In the genomic region with DNA sequence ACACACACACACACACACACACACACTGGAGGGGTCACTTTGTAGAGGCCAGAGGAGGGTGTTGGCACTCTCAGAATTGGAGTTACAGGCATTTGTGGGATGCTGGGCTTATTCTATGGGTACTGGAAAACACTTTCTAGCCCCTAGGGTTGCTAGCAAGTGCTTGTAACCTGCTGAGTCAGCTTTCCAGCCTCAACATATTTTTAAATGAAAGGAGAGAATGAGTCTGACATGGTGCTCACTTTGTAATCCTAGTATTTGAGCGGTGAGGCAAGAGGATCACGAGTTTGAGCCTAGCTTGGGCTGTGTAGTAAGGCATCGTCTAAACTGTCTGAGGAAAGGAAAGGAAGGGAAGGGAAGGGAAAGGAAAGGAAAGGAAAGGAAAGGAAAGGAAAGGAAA, we compare ENCODE assay signal across 21 mouse cellular contexts. TPM values are rescaled to one million over a fixed set of nuclear protein-coding genes. Genes with fewer than 3 reads are reported as not detected.
DNase-seq lines count a peak whose midpoint lies in the region; ATAC-seq and TF ChIP-seq lines count a peak whose summit lies in the region.
"Had no signal": no experiment of that assay in that cellular context is flagged by ENCODE, and none has a peak within 500 bp of the region (broad histone marks: within the 10 kb centered on the region; RNA-seq: fewer than 3 reads in every experiment).

No protein-coding gene starts in this region.

- no peak for TF ChIP-seq CTCF in bone marrow macrophage, adult 2 months (IDR thresholded peaks at IDR 0.05; ENCODE audit: low read depth, low read length)

- TF ChIP-seq POLR2A in bone marrow macrophage, adult 2 months (IDR thresholded peaks at IDR 0.05; ENCODE audit: borderline replicate concordance, low read depth, low read length): no peak

- peaks cover 5% of the 10 kb centered on the region; the same call in 1 of the 2 replicates for H3K4me1 ChIP-seq in midbrain, embryonic 11.5 days (ENCODE audit: control insufficient read depth, insufficient read depth, low read length)
- H3K4me1 ChIP-seq in midbrain, embryonic 14.5 days (ENCODE audit: control insufficient read depth, insufficient read depth, low read length): peaks cover 4% of the 10 kb centered on the region; the same call in 1 of the 2 replicates
- H3K4me1 ChIP-seq in bone marrow macrophage, adult 2 months (ENCODE audit: control insufficient read depth, insufficient read depth, low read length): peaks cover 26% of the 10 kb centered on the region
- H3K4me1 ChIP-seq: embryonic facial prominence, embryonic 13.5 days; forebrain, embryonic 15.5 days had no signal

- WGBS in midbrain, embryonic 11.5 days: 82% methylated on average over 3 of the region's 3 CpGs
- 75% methylated on average over 3 of the region's 3 CpGs for WGBS in midbrain, embryonic 14.5 days

- H3K9me3 ChIP-seq in midbrain, embryonic 11.5 days (ENCODE audit: control insufficient read depth, low read length): no peaks in the 10 kb centered on the region
- no peaks in the 10 kb centered on the region for H3K9me3 ChIP-seq in midbrain, embryonic 14.5 days (ENCODE audit: control insufficient read depth, low read length)
- H3K9me3 ChIP-seq: embryonic facial prominence, embryonic 10.5 days; embryonic facial prominence, embryonic 13.5 days; forebrain, embryonic 12.5 days; forebrain, embryonic 15.5 days; heart, embryonic 13.5 days; hindbrain, embryonic 12.5 days; hindbrain, embryonic 15.5 days had no signal

- no peak overlapping the region for H3K4me2 ChIP-seq in midbrain, embryonic 11.5 days
- H3K4me2 ChIP-seq in midbrain, embryonic 14.5 days (ENCODE audit: low read length): no peak overlapping the region
- H3K4me2 ChIP-seq: embryonic facial prominence, embryonic 13.5 days; forebrain, embryonic 12.5 days; forebrain, embryonic 15.5 days; hindbrain, embryonic 12.5 days; hindbrain, embryonic 15.5 days had no signal

- H3K9ac ChIP-seq in midbrain, embryonic 11.5 days (ENCODE audit: low read length): no peak overlapping the region
- H3K9ac ChIP-seq in midbrain, embryonic 14.5 days (replicated peaks; ENCODE audit: low read length): no peak overlapping the region
- H3K9ac ChIP-seq: embryonic facial prominence, embryonic 13.5 days; forebrain, embryonic 12.5 days; forebrain, embryonic 15.5 days; heart, embryonic 13.5 days; hindbrain, embryonic 12.5 days; hindbrain, embryonic 15.5 days had no signal

- no peaks in the 10 kb centered on the region for H3K27me3 ChIP-seq in midbrain, embryonic 11.5 days (ENCODE audit: control insufficient read depth, insufficient read depth, low read length)
- no peaks in the 10 kb centered on the region for H3K27me3 ChIP-seq in midbrain, embryonic 14.5 days (ENCODE audit: control insufficient read depth, insufficient read depth, low read length)
- H3K27me3 ChIP-seq: embryonic facial prominence, embryonic 13.5 days; forebrain, embryonic 12.5 days; forebrain, embryonic 15.5 days; heart, embryonic 13.5 days; hindbrain, embryonic 12.5 days; hindbrain, embryonic 15.5 days had no signal

- H3K4me3 ChIP-seq in midbrain, embryonic 11.5 days (ENCODE audit: low read depth, low read length): no peak overlapping the region
- no peak overlapping the region for H3K4me3 ChIP-seq in midbrain, embryonic 14.5 days (replicated peaks; ENCODE audit: low read depth, low read length)
- no peak overlapping the region for H3K4me3 ChIP-seq in bone marrow macrophage, adult 2 months (ENCODE audit: insufficient read depth, low read length)
- H3K4me3 ChIP-seq: embryonic facial prominence, embryonic 10.5 days; embryonic facial prominence, embryonic 13.5 days; erythroblast, embryonic 14.5 days; forebrain, embryonic 12.5 days; forebrain, embryonic 15.5 days; heart, embryonic 13.5 days; hindbrain, embryonic 12.5 days; hindbrain, embryonic 15.5 days had no signal

- no peaks in the 10 kb centered on the region for H3K36me3 ChIP-seq in midbrain, embryonic 11.5 days (ENCODE audit: control insufficient read depth, insufficient read depth, low read length)
- H3K36me3 ChIP-seq in midbrain, embryonic 14.5 days (ENCODE audit: control insufficient read depth, insufficient read depth, low read length): no peaks in the 10 kb centered on the region
- H3K36me3 ChIP-seq: embryonic facial prominence, embryonic 10.5 days; embryonic facial prominence, embryonic 13.5 days; forebrain, embryonic 12.5 days; forebrain, embryonic 15.5 days; heart, embryonic 13.5 days; hindbrain, embryonic 12.5 days; hindbrain, embryonic 15.5 days had no signal

- no peak overlapping the region for H3K27ac ChIP-seq in midbrain, embryonic 11.5 days (ENCODE audit: low read depth, low read length)
- H3K27ac ChIP-seq in midbrain, embryonic 14.5 days (replicated peaks; ENCODE audit: low read depth, low read length): no peak overlapping the region
- H3K27ac ChIP-seq in bone marrow macrophage, adult 2 months (ENCODE audit: insufficient read depth, low read depth, low read length): peak overlapping the region; percentile 96; the same call in 1 of the 2 replicates
- H3K27ac ChIP-seq: embryonic facial prominence, embryonic 10.5 days; embryonic facial prominence, embryonic 13.5 days; forebrain, embryonic 12.5 days; forebrain, embryonic 15.5 days; hindbrain, embryonic 12.5 days; hindbrain, embryonic 15.5 days had no signal

- DNase-seq in heart, adult 11 months: peak; percentile 46
- DNase-seq in heart, adult 18-20 months: no peak
- peak; percentile 82 for DNase-seq in midbrain, embryonic 11.5 days (ENCODE audit: low spot score, missing footprints)
- DNase-seq in midbrain, embryonic 14.5 days: no peak
- DNase-seq in thymus, postnatal 36 days: no peak
- DNase-seq: B cell, adult 2 months; cerebellum, adult 11-12 months; cerebellum, adult 8-10 months; cerebellum, postnatal 10 days; cerebellum, postnatal 36 days; embryo, embryonic 11 days; gastrocnemius, postnatal 14 days had no signal

- no peak for ATAC-seq in midbrain, embryonic 11.5 days (ENCODE audit: low FRiP score)
- ATAC-seq in midbrain, embryonic 14.5 days (ENCODE audit: low FRiP score, low TSS enrichment): no peak
- ATAC-seq: forebrain, embryonic 15.5 days had no signal

RNA-seq across cellular contexts. Expression of a gene that starts 0.8 kb away (rescaled TPM):
- 10 to 100 TPM; 20.2 to 29.6 TPM for total RNA-seq in heart, adult 18-20 months (2021)
- 5.5 and 8.3 TPM in 2 replicates for polyA plus RNA-seq in midbrain, embryonic 11.5 days (2014; fragmentation: Nextera tagmentation; extraction: Ambion mirVana)
- 2.6 and 8.4 TPM in 2 replicates for polyA plus RNA-seq in midbrain, embryonic 14.5 days (2014; fragmentation: Nextera tagmentation; extraction: Ambion mirVana)
- 17.7 and 19.4 TPM in 2 replicates for polyA plus RNA-seq in bone marrow macrophage, adult 2 months (2012; ENCODE audit: insufficient read depth, insufficient read length, missing spikeins)
- polyA plus RNA-seq: erythroblast, embryonic 14.5 days had no signal

Comparison
In these comparisons a context has a peak if more than half of its experiments do, and no peak if none do; other contexts are left out.
1. DNase-seq: peak in heart, adult 11 months (single experiment) and midbrain, embryonic 11.5 days (single experiment); none in heart, adult 18-20 months (0 of 2), midbrain, embryonic 14.5 days (single experiment) and thymus, postnatal 36 days (0 of 2).